Mouse (Mus musculus) natural killer cell, adult 2 months (primary cell): ENCODE data around the gene Rps15a.

Source experiments
- DNase-seq, 2 experiments: peaks; one replicate each; pipeline ENCODE4 v3.0.0; 2022; ENCODE audit warnings: low spot score in 2 of 2

Rps15a gene

DNA sequence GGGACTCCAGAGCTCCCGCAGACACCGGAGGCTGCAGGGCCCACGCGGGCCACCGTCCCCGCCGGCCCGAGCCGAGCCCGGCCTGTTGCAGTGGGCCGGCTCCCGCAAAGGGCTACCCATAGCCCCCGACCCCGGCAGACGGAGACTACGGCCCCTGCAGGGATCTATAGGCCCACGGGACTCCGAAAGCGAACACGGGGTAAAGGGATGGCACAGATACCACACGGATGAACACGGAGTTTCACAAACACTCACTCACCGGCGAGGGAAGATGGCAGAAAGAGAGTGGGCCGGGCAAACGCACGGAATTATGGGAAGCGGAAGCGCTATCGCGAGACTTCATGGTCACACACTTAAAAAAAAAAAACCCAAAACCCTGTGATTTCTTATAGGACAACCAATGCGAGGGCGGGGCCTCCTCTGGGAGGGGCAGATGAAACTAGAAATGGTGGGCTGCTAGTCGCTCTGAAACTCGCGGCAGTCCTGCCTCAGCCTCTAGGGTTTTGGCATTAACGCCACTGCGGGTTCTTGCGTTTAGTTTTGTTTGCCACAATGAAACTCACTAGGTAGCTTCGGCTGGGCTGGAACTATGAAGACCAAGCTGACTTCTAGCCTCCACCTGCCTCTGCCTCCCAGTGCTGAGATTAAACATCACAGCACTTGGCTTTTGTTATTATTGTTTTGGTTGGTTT lies at the start of gene Rps15a:
Gene Rps15a (minus strand): TSS at position 312 of the 692 bp plus-strand sequence.
- DNase-seq = peak; percentile 94 to 95

DNA sequence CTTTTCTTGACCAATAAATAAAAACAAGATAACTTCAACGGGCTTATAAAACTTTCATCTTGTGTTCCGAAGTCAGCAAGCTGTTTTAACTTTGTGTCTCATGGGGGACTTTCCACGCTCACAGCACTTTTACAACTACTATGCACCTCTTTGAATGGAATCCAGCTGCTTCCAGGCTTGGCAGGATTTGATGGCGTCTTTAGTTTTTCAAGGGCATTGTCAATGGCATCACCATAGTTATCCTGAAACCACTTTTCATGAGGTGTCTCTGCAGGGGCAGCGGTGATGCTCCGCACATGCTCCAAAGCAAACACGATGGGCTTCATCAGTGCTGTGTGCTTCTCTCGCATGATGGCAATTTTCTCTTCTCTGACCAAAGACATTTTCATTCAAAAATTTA lies 47.0 kb upstream of the Rps15a start:
- no peak for DNase-seq

DNA sequence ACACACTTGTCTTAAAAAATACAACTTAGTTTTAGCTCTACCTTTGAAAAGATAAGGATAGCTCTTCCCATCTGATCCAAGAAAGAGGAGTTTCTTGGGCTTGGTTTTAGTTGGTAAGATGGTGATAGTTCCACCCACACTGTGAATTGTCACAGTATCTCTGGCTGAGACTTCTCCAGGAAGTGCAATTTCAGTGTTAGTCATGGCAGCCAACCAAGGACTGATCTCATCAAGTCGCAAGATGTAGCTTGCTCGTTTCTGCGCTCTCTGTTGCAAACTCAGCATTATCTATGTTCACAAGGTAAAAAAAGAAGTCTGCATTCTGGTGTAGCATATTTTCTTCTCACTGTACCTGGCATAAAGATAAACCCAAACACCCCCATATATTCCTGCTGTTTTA lies 44.1 kb upstream of the Rps15a start:
- DNase-seq = no peak

DNA sequence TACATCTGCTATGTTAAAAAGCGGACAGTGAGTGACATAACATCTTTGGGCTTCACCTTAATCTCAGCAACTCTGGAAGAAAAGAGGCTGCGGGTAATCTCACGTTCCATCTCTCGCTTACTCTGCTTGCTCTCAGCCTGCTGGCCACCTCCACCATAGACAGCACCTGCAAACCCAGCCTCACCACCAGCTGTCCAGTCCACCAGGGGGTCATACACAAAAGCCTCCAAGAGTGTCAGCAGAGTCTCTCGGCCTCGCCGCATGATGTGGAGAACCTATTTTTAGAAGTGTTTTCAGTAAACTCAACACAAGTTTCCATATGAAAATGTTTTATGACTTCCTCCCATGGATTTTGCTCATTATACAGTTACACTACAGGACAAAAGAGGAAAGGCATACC lies 40.5 kb upstream of the Rps15a start:
- DNase-seq = no peak

DNA sequence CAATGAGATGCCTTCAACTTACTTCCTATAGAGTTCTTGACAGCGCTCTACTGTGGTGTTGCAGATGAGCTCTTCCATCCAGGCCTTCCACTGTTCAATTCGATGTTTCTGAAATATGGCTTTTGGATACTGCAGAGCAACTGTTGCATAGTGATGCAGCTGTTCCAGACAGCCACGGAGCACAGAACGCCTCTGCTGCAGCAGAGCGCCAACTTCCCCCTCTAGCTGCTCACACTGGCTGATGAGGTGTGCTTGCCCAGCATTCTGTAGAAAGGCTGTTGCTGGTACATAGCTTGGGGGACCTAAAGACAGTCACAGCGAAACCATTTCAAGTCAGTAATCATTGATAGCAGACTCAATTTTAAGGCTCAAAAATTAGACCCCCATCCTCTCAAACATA lies 38.2 kb upstream of the Rps15a start:
- no peak for DNase-seq

DNA sequence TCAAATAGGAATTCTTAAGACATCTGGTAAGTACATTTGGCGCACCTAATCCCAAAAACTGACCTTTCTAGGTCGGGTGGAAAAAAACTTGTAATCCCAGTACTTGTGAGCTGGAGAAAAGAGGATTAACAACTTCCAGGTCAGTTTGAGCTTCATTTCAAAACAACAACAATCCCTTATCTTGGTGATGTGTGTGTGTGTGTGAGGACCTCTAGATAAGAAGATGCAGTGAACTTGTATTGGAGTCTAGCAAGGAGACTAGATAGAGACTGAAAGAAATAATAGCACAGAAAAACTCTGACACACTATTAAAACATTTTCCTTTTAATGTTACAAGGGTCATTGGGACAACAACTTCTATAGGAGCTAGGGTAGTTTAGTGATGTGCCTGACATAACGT lies 27.6 kb upstream of the Rps15a start:
- DNase-seq = no peak

DNA sequence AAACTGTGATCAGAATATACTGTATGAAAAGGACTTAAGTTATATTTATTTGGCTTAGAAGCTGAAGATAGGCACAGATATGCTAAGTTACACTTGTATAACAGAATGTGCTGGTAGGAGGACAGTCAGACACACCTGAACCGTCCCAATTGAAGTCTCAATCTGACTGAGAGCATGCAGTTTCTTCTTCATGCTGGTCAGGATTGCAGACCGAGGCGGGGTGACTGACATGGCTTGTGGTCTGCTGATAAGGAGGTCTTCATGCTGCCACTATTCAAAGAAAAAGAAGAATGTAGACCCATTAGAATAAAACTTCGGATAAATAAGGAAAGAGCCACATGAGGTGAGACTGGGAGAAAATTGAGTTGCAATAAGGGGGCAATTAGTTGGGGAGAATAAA lies 27.1 kb upstream of the Rps15a start:
- no peak for DNase-seq

DNA sequence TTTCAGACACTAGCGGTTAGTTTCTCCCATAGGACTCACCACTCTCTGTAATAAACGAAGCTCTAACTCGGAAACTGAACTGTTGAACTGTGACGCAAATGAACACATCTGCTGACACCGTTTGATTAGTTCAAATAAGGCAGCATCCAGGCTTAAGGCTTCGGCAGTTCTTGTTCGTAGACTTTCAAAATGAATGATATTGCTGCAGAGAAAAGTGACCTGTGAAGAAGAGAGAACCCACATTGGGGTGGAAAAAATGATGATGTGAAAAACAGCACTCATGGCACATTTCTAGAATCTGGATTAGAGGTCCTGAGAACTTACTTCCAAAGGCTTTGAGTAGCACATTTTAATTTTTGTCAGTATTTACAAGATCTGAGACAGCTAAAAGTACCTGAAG lies 25.3 kb upstream of the Rps15a start:
- DNase-seq = no peak

DNA sequence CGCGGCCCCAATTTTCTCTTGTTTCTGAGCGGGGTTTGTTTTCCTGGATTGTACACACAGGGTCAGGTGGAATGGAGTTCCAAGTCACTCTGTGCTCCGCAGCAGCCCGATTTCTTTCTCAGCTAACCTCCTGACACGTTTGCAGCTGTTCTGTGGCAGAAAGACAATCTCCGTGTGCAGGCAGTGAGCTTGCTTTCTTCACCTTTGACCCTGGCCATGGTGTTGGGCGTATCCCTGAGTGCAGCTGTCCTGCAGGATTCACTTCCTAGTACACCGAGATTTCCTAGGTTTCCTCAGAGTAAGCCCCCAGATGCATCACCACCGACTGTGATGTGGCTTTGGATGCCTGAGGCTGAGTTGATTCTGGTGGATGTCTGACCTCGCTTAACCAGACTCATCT lies 19.1 kb upstream of the Rps15a start:
- DNase-seq = no peak

DNA sequence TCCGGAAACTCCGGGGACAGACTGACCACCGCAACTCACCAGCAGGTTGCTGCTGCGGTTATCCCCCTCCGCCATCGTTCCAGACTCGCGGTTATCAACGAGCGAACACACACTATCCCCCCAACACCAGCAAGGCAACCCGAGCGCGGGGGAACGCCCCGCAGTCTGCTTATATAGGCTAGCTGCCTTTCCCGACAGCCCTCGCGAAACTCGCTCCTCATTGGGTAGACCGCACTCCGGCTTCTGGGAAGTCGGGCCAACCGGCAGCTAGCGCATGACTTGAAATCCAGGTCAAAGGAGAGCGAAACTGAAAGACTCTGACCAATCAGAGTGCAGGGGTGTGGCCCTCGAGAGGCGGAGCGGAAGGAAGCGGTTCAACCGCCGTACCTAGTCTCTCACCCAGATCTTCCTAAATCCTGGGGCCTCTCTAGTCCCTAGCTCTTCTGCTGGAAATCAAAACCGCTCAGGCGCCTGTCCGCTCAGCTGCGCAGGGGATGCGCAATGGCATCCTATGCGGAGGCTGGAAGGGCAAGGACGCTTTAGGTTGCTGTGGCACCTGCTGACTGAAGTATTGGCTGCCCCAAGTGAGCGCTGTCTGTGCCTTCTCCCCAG lies 13.5 kb upstream of the Rps15a start, which contains the start of gene Arl6ip1:
Gene Arl6ip1 (minus strand): TSS at position 233 of the 612 bp plus-strand sequence.
- peak; percentile 97 for DNase-seq

DNA sequence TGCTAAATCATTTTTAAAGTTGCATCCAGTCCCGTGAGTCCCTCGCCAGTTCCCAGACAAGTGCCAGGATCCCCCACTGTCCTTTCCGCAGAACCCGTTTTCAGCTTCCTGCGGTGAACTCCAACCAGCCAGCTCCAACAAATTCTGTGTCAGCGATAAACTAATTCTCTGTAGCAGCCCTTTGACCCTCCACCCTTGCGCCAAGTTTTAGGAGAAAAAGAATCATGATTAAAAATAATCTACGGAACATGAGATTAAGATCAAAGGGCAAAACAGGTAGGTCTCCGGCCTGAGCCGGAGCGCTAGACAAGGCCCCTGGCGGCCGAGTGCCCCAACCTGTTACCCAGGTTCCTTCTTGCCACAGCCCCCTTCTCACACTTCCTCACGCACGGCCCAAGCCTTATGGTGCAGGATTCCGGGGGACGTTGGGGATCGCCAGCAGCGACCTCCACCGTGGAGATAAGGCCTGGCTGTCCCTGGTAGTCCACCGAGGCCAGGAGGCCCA lies 13.0 kb upstream of the Rps15a start:
- no peak for DNase-seq

DNA sequence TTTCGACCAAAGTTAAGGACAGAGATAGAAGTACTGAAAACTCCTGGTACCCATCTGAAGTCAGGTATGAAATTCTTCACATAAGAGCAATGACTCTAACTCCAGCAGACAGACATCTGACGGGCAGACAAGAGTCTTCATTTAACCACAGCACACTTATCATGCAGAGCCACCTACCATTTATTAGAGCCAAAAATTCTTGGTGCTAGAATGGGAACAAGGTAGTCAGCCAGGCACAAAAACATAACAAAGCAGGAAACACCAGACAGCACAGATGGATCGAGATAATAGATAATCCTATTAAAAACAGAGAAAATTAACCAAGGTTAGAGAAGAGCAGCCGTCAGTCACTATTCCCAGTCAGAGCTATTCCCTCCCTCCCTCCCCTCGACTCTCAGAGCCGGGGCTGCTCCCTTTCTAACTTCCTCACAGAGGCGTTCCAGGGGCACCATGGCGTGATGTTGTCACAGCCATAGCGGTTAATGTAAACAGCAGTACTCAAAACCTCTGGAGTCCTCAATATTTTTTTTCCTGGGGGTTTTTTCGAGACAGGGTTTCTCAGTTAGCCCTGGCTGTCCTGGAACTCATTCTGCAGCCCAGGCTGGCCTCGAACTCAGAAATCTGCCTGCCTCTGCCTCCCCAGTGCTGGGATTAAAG lies 10.4 kb upstream of the Rps15a start:
- DNase-seq = no peak

DNA sequence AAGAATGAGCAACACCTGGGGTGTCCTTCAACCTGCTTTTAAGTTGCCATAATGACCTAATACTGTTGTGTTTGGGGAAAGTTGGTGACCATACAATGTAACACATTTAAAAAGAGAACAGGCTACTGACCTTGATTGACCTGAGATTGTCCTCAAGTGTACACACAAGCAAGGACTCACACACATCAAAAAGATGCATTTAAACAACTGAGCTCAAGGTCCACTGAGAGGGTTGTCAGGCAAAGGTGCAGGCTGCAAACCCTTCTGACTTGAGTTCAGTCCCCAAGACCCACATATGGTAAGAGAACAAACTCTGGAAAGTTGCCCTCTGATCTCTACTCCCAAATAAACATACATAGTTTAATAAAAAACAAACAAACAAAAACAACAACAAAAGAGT lies 9.7 kb upstream of the Rps15a start:
- no peak for DNase-seq

DNA sequence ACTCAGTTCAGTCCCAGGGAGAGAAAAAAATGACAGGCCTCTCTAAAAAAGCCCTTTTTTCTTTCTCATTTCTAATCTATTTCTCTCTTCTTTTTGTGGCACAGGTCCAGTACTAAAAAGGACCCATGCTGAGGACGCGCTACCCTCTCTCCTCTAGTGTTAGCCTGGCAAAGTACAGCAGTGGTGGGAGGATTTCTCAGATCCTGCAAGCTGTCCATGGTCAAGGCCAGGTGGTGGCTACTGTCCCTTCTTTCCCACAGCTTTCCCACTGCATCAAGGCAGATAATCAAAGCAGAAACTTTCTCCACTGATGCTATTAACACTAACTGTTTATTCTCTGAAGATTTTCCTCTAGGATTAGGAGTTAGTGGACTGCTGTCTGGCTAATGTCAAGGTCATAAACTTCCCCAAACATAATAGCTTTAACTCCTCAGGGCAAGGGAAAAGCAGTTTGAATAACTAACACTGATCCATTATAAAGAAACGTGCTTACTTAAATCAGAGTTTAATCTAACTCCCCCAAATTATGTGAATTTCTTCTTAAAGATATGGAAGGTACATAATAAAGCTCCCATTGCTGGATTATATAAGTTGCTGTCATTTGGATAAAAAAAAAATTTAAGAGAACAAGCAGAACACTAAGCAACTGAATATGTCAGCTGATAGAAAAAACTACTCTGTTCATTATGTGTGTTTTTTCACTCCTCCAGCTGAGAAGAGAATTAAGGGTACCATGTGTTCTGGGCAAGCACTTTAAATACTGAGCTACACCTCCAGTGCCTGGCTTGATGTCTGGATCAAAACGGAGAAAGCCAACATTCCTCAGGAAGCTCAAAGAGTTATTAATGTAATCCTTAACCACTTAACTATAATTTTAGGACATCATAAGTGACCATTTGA lies 7.8 kb upstream of the Rps15a start:
- no peak for DNase-seq

DNA sequence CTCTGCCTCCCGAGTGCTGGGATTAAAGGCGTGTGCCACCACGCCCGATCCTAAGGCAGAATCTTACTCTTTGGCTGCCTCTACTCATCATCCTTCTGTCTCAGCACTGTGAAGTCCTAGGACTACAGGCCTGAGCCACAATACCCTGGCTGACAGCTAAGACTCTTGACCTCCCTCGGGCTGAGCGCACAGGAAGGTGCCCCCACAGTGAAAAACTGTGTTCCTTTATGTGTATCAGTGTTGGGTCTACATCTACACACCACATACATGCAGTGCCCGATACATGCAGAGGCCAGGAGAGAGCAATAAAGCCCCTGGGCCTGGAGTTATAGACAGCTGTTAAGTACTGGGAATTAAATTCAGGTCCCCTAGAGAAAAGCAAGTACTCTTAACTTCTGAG lies 6.2 kb upstream of the Rps15a start:
- DNase-seq = no peak

DNA sequence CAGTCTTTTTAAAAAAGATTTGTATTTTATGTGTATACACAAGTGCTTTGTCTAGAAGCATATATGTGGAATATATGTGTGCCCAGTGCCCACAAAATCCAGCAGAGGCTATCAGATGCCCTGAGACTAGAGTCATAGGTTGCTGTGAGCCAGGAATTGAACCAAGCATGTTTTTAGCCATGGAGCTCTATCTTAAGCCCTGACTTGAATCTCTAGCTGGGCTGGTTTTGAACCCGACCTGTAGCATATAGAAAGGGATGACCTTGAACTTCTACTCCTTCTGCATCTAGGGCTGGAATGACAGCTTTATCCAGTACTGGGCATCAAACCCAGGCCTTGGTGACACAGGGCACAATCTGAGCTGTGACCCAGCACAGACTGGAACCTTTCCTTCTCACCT lies 4.7 kb upstream of the Rps15a start:
- no peak for DNase-seq

DNA sequence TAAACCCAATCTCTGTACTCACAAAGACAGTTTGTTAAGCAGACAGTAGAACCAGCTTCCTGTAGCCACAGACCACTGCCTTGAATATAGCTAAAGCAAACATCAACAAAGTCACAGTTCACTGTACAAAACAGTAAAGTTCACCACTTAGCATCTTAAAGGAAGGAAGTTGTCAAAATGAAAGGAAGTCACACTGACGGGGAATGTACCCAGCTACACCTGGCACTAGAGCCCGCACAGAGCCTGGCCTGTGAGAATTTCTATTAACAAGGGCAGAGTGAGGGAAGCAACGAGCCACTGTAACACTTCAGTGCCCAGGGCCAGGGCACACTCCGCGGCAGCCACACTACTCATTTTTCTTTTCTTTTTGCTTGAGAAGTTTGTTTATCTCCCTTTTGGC lies 4.0 kb upstream of the Rps15a start:
- peak; percentile 66 to 75 for DNase-seq

DNA sequence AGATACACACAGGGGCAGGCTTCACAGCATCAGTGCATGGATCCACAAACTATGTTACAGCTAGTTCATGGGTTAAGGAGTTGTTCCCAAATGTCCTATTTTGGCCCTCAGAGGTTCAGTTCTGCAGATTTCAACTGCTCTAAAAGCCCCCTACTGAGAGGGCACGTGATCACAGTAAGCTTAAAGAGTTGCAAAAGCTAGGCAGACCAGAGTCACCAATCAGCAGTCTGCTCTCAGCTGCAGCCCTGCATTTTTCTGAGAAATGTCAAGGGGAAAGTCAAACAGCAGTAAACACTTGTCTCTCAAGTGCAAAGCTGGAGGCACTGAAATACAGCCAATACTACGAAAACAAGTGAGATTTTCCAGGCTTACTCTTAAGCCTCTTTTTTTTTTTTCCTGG lies 3.2 kb upstream of the Rps15a start:
- no peak for DNase-seq

DNA sequence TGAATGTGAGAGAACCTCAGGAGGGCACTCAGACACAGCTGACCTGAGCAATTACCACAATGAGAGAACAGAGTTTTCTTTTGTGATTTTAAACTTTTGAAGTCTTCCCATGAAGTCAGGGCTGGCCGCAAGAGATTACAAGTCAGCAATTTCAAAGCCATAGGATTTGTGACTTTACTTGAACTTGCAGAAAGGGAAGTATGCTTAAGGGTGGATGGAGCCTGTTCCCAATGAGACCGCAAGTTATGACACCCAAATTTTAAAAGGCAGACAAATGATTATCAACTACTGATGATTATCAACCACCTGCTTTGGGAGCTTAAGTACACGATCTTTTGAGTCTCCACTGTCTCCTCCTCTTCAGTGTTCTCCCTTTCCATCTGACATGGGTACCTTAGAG lies 2.4 kb upstream of the Rps15a start:
- no peak for DNase-seq

DNA sequence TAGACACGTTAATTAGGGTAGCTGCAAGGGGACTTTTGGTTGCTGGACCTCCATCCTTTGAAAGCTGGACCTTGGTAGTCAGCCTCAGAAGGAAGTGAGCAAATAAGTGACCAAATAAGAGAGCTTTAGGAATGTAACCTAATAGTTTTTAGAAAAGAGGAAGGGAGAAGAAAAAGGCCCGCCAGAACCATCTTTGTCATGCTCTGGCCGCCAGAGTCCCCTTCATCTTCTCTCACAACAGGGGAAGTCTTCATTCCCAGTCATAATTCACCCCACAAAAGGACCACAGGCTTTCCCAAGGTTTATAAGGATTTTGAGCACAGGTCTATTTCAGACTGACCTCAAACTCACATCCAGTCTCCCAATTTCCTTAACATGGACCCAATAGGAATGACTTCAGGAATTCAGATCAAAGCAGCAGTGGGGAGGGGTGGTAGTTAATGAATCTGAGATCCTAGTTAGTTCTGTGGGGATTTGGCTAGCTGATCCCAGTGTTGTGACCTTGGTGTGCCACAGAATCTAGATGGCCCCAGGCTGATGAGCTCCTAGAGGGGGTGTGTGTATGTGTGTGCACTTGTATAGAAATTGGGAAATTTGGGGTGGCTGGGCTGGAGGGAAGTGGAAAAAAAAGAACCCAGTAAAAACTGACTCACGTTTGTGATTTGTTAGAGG lies 1.7 kb upstream of the Rps15a start:
- no peak for DNase-seq

DNA sequence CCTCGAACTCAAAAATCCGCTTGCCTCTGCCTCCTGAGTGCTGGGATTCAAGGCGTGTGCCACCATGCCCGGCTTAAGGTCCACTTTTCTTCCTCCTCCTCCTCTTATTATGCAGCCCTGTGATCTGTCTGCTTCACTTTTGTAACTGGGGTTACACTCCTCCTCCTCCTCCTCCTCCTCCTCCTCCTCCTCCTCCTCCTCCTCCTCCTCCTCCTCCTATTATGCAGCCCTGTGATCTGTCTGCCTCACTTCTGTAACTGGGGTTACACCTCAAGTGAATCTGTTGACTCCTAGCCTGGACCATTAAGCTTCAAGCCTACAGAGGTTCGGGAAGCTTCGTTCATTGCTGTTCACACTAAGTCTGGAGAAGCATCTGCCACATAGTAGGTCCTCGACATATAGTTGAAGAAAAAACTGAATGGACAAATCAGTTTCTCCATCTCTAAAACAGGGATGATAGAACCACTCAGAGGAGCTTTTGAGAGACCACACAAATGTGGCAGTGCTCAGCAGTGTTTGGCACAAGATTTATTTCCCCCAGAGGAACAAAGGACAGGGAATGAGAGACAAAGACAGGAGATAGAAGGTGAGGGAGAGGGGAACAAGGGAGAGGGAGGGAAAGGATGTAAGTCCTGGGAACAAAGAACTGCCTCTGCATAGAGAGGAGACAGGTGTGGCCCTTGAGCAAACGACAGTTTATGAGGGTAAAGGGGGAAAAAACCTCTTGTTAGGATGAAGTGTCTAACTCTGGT lies 975 bp upstream of the Rps15a start:
- no peak for DNase-seq
